Mouse (Mus musculus) gonadal fat pad, adult 2 months (tissue): Measurements from ENCODE around the gene Zfp61. TPM values are rescaled to one million over a fixed set of nuclear protein-coding genes. Genes with fewer than 3 reads are reported as not detected.
A peak's percentile ranks its signal among the peaks of the same experiment; 100 is the strongest.
"Not testable (repeated sequence)": the region's sequence is repeated elsewhere in the genome, so short reads cannot be mapped to it uniquely, and the experiment has no call there.

ENCODE experiments used
- DNase-seq: peaks from one replicate; pipeline ENCODE4 v3.0.0-alpha.2; 2012; ENCODE audit warnings: low read depth
- polyA plus RNA-seq: library from polyadenylated mRNA; depleted of rRNA; stranded (reverse); fragments of >200 nt; gene quantifications from 2 replicates; pipeline ENCODE4 v1.2.3, GENCODE M21; 2012

Gene Zfp61
- polyA plus RNA-seq, 1 experiment: 9.0 TPM

DNA sequence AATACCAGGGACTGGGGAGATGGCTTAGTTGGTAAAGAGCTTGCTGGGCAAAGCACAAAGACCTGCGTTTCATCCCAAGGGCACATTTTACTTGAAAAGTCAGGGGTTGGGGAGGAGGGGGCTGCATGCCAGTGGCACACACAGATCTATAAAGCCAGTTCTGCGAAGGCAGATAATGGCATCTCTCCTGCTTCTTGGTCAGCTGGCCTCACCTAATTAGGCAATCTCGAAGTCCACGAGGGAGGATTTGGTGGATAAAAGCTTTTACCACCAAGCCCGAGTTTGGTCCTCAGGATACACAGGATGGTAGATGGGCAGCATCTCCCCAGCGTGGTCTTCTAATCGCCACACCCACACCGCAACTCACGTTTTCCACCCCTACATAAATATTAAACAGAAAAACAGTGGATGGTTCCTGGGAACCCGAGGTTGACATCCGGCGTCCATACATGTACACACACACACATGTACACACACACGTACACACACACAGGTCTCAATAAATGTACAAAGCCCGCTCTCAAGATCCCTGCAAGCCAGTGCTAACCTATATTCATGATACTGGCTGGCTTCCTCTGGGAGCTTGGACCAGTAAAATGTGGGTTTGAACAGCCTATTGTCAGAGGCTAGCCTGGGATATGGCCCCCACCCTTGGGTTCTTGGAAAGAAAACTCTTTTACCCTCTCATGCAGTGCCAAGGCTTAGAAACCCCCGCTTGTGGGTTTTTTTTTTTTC, 3.5 kb downstream of the Zfp61 start:
- DNase-seq: no peak

DNA sequence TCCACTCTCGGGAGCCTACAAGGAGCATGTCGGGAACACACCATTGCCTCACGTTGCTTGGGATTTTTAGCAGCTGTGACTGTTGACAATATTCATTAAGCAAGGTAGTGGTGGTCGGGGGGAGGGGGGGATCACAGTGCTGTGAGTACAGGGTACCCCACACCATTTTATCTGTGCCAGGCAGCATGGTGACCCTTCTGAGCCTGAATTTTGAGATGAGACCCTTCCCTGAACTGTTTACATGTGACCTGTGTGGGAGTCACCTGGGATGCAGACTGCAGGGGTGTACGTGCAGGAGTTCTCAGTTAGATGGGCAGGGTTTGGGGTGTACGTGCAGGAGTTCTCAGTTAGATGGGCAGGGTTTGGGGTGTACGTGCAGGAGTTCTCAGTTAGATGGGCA, 4.6 kb downstream of the Zfp61 start:
- no peak for DNase-seq

DNA sequence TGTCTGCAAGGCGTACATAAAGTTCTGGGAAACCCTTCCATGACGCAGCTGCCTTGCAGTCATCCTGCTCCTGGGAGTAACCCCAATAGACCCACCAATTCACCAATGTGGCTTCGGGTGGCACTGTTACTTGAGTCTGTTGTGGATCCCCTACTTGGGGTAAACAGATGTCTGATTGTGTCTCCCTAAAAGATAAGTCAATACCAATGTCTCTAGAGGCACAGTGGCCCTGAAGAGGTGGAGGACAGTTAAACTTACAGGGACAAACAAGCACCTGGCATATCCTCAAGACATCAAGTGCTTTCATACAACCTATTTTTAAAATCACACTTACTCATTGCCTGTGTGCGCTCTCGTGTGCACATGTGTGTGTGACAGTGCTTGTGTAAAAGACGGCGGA, 5.7 kb downstream of the Zfp61 start:
- DNase-seq: no peak

DNA sequence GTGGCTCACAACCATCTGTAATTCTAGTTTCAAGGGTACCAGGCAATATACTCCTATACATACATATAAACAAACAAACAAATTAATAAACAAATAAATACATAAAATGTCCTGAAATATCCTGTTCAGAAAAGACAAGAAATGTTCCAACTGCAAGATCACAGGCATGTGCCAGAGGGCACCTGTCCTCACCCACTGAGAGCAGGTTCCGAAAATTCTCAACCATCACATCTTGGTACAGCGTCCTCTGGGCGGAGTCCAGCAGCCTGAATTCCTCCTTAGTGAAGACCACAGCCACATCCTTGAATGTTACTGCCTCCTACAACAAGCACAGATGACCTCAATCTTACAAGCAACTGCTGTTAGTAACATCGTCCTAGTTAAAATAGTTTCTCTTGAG, 6.3 kb downstream of the Zfp61 start:
- no peak for DNase-seq

DNA sequence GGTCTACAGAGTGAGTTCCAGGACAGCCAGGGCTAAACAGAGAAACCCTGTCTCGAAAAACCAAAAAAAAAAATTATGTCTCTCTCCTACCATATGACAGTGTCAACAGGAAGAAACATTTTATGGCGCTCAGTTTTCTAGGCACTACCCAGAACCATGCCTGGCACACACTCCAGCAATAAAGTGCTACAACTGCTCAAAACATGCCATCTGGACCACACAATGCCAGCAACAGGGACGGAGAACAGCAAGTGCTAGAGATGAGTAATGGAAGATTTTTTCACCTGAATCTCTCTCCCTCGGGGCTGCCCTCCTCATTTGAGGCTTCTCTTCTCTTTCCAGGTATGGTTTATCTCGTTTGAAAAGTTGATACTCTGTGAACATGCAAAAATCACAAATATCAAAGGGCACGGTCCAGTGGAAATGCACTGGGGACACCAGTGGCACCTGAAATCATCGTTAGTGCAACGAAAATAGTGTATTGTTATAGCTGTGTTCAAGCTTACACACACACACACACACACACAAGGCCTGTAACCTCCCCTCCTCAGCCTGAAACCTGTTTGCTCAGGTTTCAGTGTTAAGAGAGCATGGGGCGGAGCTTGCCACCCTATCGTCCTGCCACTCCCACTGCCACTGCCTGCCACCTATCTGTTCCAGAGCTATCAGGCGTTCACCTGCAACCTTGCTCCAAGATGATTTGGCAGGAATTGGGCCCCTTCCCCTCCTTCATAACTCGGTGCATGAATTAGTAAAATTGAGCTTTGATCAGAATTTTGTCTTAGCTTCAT, 7.8 kb downstream of the Zfp61 start:
- DNase-seq: no peak

DNA sequence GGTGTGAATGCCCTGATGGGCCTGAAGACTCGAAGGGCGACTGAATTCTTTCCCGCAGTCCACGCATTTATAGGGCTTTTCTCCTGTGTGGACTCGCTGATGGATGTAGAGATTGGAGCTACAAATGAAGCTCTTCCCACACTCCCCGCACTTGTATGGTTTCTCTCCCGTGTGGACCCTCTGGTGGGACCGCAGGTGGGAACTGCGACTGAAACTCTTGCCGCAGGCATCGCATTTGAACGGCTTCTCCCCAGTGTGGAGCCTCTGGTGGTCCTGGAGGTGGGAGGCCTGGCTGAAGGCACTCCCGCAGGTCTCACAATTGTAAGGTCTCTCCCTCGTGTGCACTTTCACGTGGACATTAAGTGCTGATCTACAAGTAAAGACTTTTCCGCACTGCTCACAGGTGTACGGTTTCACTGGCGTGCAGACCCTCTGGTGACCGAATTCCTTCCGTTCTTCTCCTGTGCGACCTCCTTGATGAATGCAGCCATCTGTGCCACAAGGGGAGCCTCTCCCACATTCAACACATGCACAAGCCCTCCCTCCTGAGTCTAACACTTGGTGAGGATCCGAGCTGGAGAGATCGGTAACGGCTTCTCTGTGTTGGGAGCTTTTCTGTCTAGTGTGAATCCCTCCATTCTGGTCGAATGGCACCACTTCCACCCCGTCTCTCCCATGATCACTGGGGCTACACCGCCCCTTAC, 9.5 kb downstream of the Zfp61 start:
- DNase-seq: no peak

DNA sequence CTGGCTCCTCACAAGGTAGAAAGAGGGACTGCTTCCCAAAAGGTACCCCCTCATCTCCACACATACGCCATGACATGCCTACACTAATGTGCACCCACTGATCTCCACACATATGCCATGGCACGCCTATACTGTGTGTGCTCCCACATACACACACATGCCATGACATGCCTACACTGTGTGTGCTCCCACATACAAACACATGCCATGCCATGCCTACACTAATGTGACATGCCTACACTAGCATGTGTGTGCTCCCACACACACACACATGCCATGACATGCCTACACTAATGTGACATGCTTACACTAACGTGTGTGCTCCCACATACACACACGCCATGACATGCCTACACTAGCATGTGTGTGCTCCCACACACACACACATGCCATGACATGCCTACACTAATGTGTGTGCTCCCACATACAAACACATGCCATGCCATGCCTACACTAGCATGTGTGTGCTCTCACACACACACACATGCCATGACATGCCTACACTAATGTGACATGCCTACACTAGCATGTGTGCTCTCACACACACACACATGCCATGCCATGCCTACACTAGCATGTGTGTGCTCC, 10.8 kb downstream of the Zfp61 start:
- no peak for DNase-seq

DNA sequence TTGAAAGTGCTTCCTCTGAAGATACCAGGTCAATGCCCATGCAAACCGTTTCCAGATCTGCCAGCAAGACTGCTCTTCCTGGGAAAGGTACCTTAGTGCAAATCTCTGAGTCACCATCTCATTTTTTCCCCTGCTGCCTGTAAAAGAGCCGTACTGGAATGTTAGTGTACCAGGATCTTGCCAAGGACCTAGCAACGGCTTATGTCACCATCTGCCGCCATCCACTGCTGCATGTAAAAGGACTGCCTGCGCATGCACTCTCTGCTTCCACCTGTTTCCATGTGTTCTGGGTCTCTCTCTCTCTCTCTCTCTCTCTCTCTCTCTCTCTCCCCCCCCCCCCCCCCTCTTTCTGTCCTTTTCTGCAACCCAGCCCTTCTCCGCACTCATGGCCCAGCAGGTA, 12.5 kb downstream of the Zfp61 start:
- no peak for DNase-seq

DNA sequence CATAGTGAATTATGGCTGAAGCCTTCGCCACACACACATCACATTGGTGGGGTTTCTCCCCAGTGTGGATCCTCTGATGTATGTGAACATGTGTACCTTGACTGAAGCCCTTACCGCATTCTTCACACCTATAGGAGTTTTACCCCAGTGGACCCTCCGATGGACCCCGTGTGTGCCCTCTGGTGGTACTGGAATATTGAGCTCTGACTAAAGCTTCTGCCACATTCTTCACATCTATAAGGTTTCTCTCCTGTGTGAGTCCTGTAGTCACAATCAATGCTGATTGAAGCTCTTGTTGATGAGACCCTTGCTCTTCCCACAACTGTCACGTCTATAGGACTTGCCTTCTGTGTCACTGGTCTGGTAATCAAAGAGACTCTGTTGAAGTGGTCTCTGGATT, 13.4 kb downstream of the Zfp61 start:
- no peak for DNase-seq

DNA sequence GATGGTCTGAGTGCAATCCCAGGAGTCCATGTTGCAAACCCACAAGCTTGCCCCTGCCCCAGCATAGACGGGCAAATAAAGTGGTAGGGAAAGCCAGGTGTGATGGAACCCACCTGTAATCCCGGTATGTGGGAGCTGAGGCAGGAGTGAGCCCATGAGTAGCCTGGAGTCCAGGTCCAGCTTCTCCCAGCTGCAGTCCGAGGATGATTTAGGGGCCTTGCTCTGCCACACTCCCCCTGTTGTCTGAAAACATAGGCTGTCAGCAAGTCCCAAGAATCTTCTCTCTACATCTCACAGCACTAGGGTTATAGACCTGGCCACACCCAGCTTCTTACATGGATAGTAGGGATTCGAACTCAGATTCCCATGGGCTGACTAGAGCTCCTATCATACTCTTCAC, 14.1 kb downstream of the Zfp61 start:
- DNase-seq: no peak

DNA sequence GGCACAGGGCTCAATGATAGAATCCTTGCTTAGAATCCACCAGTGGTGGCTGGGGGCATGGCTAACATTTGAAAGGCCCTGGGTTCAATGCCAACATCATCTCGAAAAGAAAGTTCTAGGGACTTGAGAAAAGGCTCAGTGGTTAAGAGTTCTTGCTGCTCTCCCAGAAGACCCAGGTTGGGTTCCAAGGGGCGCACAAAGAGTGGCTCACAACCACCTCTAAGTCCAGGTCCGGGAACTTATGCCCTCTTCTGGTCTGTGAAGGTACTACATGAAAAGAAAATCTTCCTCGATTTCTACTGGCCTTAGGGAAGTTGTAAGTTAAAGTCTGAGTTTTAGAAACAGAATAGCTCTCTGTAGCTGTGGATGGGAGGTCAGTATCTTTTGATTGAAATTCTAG, 14.9 kb downstream of the Zfp61 start:
- no peak for DNase-seq

DNA sequence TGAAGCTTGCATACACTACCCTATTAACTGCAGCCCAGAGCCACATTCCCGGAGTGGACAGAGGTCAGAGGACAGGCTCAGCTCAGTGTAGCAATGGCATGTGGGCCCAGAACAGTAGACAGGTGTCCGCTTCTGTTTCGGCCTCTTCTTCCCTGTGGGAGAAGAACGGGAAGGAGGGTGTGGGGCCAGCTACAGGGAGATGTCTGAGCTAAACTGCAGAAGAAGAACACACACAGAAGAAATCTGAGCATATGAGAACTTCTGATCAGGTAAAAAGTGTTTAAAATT, 20.2 kb downstream of the Zfp61 start:
- no peak for DNase-seq

DNA sequence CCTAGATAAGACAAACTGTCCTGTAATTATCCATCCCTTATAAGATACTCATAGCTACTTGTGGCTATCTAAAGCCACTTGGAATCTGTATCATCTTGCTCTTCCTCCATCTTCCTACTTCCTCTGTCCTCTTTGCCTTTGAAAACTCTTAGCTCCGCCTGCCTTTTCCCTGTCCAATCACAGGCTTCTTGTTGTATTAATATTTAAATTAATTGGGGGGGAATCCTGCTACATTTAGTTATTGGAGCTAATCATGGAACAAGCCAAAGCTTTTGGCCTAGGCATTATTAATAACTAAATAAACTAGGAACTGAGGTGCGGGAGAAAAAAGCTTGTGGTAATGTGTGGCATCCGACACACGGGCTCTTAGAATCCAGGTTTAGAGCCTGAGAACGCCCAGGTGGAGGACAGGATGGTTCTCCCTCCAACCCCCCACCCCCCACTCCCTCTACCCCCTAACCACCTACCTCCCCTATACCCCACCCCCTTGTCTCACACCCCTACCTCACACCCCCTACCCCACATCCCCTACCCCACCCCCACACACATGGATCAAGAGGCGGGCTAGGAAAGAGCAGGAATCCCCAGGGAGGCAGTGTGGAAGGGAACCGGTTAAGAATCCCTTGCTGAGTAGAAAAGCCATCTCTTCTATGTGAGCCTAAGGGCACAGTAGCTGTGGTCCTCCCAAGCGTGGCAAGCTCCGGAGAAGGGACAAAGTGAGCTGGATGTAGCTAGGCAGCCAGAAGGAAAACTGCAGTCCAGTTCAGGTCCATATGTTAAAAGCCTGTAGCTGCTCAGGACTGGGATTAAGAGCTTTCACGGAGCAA, 20.8 kb downstream of the Zfp61 start:
- DNase-seq: no peak

DNA sequence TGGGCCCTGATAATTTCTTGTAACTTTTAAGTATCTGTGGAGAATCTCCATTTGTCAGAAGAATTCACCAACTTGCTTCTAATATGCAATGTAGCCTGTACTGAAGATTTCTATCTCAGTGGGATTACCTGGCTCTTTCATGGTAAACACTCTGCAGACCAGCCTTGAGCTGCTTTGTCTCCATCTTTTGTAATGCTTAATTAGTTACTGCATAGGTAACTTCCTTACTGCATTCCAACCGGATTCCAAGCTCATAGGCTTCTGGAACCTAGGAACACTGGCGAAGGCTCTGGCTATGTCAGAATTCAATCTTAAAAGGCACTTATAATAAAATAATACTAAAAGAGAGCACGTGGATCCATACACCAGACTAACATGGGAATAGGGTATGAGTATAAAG, 22.3 kb downstream of the Zfp61 start:
- DNase-seq: not testable (repeated sequence)

DNA sequence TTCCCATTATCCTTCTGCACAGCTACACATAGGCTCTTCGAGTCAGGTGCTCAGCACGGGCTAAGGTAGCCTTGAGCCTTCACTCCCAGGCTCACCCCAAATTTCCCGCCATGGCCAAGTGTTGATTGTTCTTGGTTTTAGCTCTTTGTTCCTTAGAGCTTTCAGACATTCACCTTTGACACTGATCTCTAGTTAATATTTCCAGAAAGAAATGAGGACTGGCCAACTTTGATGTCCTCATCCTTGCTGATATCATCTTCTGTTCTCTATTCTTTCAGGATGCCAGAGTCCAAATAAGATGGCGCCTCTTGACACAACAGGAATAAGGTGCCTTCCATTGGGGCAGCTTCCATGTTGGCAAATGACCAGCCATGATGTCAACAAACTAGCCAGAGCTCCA, 26.6 kb downstream of the Zfp61 start:
- no peak for DNase-seq

DNA sequence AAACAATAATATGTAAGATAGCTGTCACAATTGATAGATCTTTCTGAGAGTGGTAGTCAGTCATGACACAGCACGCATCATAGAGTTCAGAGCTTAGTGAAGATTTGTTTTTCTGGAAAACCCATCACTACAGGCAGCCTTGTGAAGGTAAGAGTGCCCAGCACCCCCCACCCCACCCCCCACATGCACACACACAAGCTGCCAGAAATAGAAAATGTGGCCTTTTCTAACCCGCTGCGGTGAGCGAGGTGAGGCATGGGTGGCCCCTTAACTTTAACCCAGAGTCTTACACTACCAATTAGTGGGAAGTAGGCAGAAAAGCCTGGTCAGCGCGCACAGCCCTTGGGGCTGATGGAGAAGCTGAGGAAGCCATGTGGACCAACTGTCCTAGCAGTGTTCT, 29.8 kb downstream of the Zfp61 start:
- no peak for DNase-seq

DNA sequence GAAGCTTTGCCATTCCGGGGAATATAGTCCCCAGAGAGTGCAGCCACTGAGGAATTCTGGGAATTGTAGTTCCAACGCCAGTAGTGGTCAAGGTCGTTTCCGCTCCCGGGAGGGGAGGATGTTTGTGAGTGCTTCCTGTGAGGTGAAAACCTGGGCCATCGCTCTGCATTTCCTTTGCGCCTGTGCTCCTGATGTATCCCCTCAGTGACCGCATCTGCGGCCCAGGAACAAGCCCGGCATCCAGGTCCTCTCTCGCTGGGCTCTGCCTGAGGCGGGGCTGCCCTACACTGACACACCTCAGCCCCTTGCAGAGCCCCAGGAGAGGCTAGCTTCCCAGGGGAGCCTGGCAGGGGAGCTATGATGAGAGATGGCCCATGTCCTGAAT, 30.8 kb downstream of the Zfp61 start, which contains the start of gene Zfp93:
Zfp93 (plus strand) TSS at position 133 of the 385 bp plus-strand sequence.
- peak; percentile 38 for DNase-seq

DNA sequence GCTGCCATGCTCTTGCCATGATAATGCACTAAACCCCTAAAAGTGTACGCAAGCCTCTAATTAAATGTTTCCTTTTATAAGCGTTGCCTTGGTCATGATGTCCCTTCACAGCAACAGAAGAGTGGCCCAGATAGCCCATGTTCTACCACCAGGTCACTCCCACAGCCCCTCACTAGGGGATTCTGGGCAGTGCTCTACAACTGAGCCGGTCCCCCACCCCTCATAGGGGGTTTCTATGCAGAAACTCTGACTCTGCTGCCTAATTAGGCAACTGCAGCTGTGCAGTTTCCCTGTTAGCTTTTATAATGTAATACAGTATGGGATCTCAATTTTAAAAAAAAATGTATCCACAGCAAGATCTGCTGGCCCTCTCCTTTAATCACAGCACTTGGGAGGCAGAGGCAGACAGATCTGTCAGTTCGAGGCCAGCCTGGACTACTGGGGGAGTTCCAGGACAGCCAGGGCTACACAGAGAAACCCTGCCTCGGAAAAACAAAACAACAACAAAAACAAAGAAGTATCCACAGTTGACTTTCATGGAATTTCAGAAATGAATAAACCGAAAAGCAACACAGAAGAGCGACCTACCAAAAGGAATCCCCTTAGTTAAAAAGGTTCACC, 31.3 kb downstream of the Zfp61 start:
- DNase-seq: no peak

DNA sequence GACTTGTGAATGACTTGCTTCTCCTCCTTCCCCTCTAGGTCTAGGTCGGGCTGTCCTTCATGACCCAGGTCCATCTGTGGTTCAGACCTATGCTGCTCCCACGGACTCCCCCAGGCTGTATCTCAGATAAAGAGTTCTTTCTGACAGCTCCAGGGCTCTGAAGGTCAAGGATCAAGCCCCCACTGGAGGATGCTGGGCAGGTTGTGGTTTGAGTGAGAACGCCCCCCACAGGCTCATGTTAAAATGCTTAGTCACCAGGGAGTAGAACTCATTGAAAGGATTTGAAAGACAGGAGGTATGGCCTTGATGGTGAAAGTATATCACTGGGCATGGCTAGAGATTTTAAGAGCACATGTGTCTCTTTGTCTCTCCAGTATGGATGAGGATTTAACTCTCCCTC, 31.8 kb downstream of the Zfp61 start:
- no peak for DNase-seq

DNA sequence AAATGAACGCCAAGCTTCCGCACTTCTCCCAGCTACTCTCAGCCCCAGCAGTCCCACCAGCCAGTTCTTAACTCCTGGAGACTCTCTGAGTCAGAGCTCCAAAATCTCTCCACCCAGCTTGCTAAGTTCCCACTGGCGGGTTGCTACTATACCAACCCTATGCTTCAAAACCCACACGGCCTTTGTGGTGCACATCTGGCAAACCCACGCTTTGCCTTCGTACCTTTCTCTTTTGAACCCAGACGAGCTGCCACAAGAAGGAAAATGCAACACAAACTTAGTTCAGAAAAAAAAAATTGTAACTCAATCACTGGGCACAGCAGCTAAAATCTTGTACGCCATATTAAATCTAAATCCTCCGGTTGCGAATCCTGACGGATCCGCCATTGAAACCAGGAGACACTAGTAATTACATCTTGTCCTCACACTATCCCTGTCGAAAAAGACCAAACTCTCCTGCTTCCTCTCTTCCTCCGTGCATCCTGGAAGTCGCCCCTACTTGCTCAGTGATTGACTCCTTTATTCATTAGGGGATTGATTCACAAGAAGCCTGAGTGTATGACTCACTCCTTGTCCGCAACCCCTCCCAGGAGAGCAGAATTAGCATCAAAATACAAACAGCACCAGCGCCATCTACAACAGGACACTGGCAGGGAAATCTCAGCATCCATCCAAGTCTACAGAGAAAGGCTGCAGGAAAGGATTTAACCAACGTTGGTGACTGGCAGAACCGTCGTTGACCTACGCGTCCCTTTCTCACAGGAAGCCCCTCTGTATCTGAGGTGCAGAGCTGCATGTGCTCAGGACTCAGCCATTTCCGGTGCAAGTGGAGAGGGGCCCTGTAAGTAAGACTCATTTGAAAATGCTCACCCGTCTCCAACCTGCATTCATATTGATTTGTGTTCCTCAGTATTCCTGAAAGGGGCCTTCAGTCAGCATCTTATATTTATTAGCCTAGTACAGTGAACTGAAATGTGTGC, 32.6 kb downstream of the Zfp61 start:
- no peak for DNase-seq
